Mouse (Mus musculus): ENCODE data around the gene Cdk17. TPM values are rescaled to one million over a fixed set of nuclear protein-coding genes. Genes with fewer than 3 reads are reported as not detected.

The Cdk17 gene
- total RNA-seq, 2 experiments from 2014 or later, result 4.0 to 8.0 TPM

GRCm38 (mm10) chr10:93167311-93167710 lies 6.6 kb downstream of the Cdk17 start:
- no peak for DNase-seq (ENCODE audit: low spot score)

GRCm38 (mm10) chr10:93168067-93168466 lies 7.4 kb downstream of the Cdk17 start:
- no peak for DNase-seq (ENCODE audit: low spot score)

- DNase-seq (ENCODE audit: low spot score), result no peak
Measured at GRCm38 (mm10) chr10:93171182-93171855, 10.6 kb downstream of the Cdk17 start.

GRCm38 (mm10) chr10:93177471-93177870 lies 16.8 kb downstream of the Cdk17 start:
- DNase-seq (ENCODE audit: low spot score), result no peak

GRCm38 (mm10) chr10:93177874-93178273 lies 17.2 kb downstream of the Cdk17 start:
- no peak for DNase-seq (ENCODE audit: low spot score)

GRCm38 (mm10) chr10:93178662-93179061 lies 18.0 kb downstream of the Cdk17 start:
- no peak for DNase-seq (ENCODE audit: low spot score)

- no peak for DNase-seq (ENCODE audit: low spot score)
Measured at GRCm38 (mm10) chr10:93179669-93180460, 19.2 kb downstream of the Cdk17 start.

GRCm38 (mm10) chr10:93184351-93184976 lies 23.8 kb downstream of the Cdk17 start:
- DNase-seq (ENCODE audit: low spot score), result no peak

- DNase-seq (ENCODE audit: low spot score), result no peak
Measured at GRCm38 (mm10) chr10:93188440-93188999, 27.8 kb downstream of the Cdk17 start.

GRCm38 (mm10) chr10:93190475-93191262 lies 30.0 kb downstream of the Cdk17 start:
- DNase-seq (ENCODE audit: low spot score), result no peak

- DNase-seq (ENCODE audit: low spot score), result no peak
Measured at GRCm38 (mm10) chr10:93197092-93197491, 36.4 kb downstream of the Cdk17 start.

GRCm38 (mm10) chr10:93198958-93199357 lies 38.3 kb downstream of the Cdk17 start:
- DNase-seq (ENCODE audit: low spot score), result no peak

GRCm38 (mm10) chr10:93201846-93202458 lies 41.3 kb downstream of the Cdk17 start:
- no peak for DNase-seq (ENCODE audit: low spot score)

- no peak for DNase-seq (ENCODE audit: low spot score)
Measured at GRCm38 (mm10) chr10:93205287-93205956, 44.7 kb downstream of the Cdk17 start.

- no peak for DNase-seq (ENCODE audit: low spot score)
Measured at GRCm38 (mm10) chr10:93207176-93207575, 46.5 kb downstream of the Cdk17 start.

- no peak for DNase-seq (ENCODE audit: low spot score)
Measured at GRCm38 (mm10) chr10:93212699-93213098, 52.0 kb downstream of the Cdk17 start.

- no peak for DNase-seq (ENCODE audit: low spot score)
Measured at GRCm38 (mm10) chr10:93213339-93213738, 52.7 kb downstream of the Cdk17 start.

GRCm38 (mm10) chr10:93214251-93214650 lies 53.6 kb downstream of the Cdk17 start:
- no peak for DNase-seq (ENCODE audit: low spot score)

GRCm38 (mm10) chr10:93215051-93215763 lies 54.5 kb downstream of the Cdk17 start:
- no peak for DNase-seq (ENCODE audit: low spot score)

- no peak for DNase-seq (ENCODE audit: low spot score)
Measured at GRCm38 (mm10) chr10:93225751-93226150, 65.1 kb downstream of the Cdk17 start.
